Mouse (Mus musculus): Measurements from ENCODE around the gene Cenpb.

The Cenpb gene

GRCm38 (mm10) chr2:131166172-131166571 lies 13.7 kb downstream of the Cenpb start:
- DNase-seq (ENCODE audit: low read depth, low spot score), result no peak

DNA sequence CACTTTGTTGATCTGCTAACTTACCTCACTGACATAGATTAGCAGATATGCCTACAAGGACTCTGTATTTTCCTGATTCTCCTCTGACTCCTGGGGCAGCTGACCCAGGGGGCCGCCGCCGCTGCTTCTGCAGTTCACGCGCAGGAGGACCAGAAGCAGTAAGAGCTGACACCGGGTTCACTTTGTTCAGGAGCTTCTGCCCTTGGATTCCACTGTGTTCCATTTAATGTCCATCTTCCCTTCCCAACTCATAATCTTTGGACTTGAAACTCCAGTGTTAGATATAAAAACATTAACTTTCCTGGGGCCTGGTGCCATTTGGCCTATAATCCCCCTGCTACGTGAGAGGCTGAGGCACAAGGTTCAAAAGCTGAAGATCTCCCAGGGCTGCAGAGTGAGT lies 15.9 kb downstream of the Cenpb start:
- DNase-seq (ENCODE audit: low read depth, low spot score), result no peak

- DNase-seq (ENCODE audit: low read depth, low spot score), result peak; percentile 54
Observed at GRCm38 (mm10) chr2:131160671-131161111, 19.2 kb downstream of the Cenpb start.

- peak; percentile 99 for DNase-seq (ENCODE audit: low read depth, low spot score)
Observed at GRCm38 (mm10) chr2:131159938-131160581, 19.8 kb downstream of the Cenpb start, which contains the start of gene 1700037H04Rik. TSS of gene 1700037H04Rik (minus strand) at chr2:131160081.

DNA sequence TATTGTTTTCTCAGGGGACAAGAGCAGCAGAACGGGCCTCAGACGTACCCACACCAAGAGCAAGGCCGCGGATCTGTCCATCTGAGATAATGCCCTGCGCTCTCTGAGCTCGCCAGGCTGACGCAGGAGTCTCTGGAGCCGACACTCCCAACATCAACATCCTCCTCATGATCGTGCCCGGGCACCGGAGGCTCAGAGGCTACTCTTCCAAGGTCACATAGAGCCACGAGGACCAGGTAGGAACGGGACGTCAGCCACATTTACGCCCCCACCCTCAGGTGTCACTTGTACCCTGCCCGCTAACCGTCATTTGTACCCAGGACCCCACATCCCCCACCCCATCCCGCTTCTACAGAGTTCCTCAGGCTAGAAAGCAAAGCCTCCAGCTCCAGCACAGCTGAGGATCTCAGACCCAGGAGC lies 20.4 kb downstream of the Cenpb start:
- peak; percentile 54 for DNase-seq (ENCODE audit: low read depth, low spot score)

DNA sequence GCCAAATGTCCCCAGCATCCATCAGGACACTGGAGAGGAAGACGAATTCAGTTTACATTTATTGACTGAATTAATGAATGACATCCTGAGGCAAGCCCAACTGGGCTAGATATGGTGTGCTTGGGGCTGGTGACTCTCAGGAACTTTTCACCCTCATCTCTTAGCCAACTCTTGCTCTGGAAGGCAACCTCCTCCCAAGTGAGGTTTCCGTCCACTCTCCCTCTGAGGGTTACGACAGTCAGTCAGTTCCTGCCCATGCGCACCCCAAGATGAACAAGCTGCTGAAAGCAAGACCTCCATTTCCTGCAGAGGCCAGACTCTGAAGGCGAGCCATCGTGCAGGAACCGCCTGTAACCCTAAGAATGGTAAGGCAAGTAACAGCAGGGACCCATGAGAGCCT lies 22.9 kb downstream of the Cenpb start:
- DNase-seq (ENCODE audit: low read depth, low spot score), result no peak

DNA sequence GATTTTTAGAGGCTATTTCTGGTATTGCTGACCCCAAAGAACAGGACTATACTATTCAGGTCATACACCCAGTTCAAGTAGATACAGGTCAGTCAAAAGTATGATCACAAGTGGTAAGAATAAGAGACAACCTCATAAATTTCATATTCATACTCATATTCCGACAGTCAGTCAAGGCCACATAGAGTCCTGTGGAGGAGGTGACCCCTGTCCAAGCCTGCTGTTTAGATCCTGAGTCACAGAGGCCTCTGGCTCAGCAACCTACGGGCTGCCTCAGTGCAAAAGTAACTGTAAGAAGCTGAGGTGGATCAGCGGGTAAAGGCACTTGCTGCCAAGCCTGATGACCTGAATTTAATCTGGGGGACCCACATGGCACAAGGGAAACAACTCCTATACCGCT lies 25.8 kb downstream of the Cenpb start:
- DNase-seq (ENCODE audit: low read depth, low spot score), result no peak

DNA sequence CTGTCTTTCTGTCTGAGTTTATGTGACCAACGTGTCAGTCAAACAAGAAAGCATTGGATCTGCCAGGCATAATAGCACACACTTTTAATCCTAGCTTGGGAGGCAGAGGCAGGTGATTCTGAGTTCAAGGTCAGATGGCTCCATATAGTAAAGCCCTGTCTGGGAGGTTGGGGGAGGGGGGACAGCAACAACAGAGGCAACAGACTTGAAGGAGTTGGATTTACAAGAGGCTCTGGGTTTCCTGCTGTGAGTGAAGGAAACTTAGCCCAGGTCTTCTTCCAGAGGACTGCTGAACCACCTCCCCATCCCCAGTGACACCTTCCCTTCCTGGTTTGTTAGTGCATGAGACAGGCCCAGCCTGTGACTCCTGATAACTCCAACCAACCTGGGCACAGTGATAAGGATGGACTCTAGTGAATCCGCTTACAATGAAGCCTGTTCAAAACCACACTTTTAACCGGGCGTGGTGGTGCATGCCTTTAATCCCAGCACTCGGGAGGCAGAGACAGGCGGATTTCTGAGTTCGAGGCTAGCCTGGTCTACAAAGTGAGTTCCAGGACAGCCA lies 27.6 kb downstream of the Cenpb start:
- DNase-seq (ENCODE audit: low read depth, low spot score), result no peak

- no peak for DNase-seq (ENCODE audit: low read depth, low spot score)
Observed at GRCm38 (mm10) chr2:131149254-131149578, 30.7 kb downstream of the Cenpb start.

DNA sequence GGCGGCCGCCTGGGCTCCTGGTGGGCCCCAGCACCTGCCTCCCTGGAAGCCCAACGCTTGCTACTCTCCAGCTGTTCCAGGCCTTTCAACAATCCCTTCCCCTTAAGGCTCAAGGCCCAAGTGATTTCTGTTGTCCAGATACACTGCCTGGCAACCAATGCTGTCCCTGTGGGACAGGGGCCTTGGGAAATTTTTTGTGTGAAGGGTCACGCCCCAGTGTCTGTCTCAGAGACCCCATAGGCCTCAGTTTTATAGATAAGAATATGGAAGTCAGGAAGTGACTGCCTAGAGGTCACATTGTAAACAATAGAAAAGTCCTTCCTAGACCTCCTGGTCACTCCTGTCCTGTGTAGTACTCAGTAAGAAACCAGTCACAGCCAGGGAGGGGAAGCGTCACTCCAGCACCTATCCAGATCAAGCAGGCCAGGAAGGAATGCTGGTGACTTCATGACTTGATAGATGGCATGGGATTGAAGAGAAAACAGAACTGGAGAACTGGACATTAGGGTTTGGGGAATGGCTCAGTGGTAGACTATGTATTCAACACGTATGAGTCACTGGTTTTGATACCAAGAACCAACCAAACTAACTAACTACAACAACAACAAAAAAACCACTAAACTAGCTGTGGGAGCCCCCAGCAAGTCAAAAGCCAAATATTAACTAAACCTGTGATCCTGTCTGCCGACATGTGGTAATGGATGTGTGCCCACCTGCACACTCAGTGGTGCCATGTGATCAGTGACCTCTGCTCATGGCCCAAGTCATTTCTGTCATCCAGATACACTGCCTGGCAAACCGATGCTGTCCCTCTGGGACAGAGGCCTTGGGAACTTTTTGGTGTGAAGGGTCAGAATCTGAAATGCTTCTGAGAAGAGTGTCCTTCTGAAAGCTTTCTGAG lies 31.3 kb downstream of the Cenpb start:
- no peak for DNase-seq (ENCODE audit: low read depth, low spot score)

DNA sequence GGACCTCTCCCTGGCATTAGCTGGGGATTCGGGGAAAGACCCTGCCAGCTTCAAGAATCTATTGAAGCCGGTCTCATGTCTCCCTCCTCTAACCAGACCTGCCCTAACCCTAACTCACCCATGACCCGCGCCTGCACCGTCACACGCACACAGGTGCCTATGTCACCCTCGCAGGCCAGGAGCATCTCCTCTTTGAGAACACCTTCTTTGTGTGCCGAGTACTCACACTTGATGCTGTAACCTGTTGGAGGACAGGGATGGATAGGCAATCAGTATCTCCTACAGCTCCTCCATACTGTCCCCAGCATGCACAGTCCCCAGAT lies 32.9 kb downstream of the Cenpb start:
- no peak for DNase-seq (ENCODE audit: low read depth, low spot score)

DNA sequence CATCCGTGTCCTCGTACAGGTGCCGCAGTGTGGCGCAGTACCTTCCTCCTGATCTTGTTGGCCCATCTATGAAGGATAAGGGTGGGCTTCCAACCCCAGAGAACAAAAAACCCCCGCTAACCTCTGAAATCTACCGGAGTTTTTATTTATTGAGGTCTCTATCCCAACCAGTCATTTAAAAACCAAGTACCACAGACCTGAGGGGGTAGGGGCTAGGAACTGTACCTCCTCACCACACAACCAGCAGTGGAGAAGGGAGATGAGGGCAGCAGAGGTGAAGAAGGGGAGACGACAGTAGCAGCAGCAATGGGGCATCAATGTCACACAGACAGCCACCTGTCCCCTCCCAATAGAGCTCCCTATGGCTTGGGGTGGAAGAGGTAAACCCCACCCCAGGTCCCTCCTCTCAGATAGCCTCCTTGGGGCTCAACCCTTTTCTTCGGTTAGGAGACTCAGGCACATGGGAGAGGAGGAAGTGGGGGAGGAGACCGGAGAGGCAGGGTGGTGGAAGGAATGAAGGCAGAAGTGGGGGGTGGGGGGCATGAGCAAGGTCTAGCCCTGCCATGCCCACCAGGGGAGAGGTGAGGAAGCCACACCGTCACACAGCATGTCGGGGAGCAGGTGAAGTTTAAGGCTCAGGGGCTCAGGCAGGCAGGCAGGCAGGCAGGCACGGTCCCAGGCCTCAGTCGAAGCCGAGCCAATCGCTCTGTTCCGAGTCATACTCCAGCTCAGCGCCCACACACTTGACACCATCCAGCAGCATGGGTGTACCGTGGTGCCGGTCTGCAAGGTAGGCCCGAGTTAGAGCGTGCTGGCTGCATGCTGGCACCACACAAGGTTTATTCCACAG lies 33.4 kb downstream of the Cenpb start:
- no peak for DNase-seq (ENCODE audit: low read depth, low spot score)

- DNase-seq (ENCODE audit: low read depth, low spot score), result no peak
Observed at GRCm38 (mm10) chr2:131145536-131145935, 34.3 kb downstream of the Cenpb start.

DNA sequence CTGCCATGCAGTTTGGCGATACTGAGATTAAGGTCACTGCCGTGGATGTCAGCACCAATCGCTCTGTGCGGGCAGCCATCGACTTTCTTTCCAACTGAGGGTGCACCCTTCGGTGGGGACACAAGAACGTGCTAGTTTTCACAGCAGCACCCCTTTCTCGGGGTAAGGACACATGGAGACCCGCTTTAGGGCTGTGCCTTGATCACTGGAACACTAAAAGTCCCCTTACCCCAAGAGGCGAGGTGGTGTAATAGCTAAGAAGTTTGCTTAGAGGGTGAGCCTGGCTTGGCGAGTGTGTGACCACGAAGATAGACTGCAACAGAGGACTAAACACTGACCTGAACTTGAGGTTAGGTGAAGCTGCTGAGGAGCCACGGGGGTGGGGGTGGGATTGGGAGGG lies 34.7 kb downstream of the Cenpb start:
- no peak for DNase-seq (ENCODE audit: low read depth, low spot score)

DNA sequence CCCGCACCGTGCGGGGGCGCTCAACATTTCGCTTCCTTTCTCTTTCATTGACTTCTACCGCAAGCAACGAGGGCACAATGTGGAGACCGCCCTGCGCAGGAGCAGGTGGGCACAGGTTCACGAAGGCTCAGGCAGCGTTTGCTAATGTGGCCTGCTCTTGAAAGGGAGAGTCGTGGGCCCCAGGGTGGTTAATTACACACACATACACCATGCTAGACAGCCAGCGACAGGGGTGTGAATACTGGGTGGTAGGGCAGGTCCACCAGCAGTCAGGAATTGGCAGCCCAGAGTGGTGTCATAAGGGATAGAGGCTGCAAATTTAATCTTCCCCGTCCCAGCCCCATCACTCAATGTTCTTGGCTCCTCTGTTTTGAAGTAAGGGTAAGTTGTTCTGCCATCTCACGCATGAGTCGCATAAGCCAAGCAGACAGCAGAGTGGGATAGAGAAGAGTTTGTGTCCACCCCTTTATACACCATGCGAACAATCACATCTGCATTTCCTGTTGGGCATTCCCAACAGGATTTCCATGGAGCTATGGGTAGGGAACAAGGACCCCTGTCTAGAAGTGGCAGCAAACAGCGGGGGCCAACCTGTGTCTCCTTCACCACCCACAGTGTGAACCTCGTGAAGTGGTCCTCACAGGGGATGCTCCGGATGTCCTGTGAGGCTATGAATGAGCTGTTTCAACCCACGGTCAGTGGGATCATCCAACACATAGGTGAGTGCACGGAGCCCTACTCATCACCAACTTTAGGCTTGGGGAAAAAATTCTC lies 36.7 kb downstream of the Cenpb start:
- DNase-seq (ENCODE audit: low read depth, low spot score), result no peak

DNA sequence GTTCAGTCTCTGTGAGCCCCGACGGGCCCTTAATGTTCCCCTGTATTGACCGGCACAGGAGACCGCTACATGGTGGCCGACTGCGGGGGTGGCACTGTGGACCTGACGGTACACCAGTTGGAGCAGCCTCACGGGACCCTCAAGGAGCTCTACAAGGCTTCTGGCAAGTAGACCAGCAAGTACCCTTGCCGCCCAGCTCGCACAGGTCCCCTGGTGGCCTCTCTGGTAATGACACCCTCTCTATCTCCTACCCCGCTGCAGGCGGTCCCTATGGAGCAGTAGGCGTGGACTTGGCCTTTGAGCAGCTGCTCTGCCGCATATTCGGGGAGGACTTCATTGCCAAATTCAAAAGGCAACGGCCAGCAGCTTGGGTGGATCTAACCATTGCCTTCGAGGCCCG lies 37.3 kb downstream of the Cenpb start:
- DNase-seq (ENCODE audit: low read depth, low spot score), result peak; percentile 67

- no peak for DNase-seq (ENCODE audit: low read depth, low spot score)
Observed at GRCm38 (mm10) chr2:131141336-131141986, 38.4 kb downstream of the Cenpb start.

DNA sequence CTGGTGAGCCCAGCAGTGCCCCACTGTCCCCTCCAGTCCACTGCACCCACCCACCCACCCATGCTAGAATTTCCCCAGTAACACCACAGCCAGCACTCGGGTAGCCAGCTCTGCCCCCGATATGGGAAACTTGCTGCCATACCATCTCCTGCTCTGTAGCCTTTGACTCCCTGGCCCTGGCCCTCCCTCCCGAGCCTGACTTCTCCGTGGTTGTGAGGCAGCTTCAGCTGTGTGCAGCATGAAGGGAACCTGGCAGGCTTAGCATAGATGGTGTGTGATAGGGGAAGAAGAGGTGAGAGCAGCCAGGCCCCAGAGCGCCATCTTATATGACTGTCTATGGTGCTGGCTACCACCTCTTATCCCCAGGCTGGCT lies 39.3 kb downstream of the Cenpb start:
- DNase-seq (ENCODE audit: low read depth, low spot score), result no peak

GRCm38 (mm10) chr2:131139886-131140532 lies 39.9 kb downstream of the Cenpb start:
- DNase-seq (ENCODE audit: low read depth, low spot score), result no peak

GRCm38 (mm10) chr2:131139287-131139686 lies 40.6 kb downstream of the Cenpb start:
- no peak for DNase-seq (ENCODE audit: low read depth, low spot score)

Measured in CD4-positive, CD25-positive, alpha-beta regulatory T cell, adult 2 months (primary cell).